Mouse (Mus musculus): ENCODE measurements around the gene Atp5e. TPM values are rescaled to one million over a fixed set of nuclear protein-coding genes. Genes with fewer than 3 reads are reported as not detected.

Atp5e gene
- polyA plus RNA-seq, 1 experiment from 2014 or later = 828 TPM

DNA sequence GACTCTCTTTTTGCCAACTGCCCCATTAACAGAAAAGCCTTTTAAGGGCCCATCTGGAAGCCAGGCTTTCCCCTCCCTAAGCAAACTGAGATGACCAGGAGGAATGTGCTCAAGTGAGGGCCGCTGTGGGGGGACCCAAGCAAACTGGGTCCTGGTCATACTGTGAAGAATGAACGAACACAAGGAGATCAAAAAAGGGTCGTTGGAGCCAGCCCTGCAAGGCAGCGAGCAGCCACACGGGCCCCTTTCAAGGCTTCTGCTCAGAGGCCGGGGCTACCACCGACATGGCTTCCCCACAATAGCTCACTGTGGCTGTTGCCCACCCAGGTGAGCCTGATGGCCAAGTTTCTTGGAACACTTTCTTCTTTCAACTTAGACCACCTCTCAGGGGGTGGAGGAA, 17.4 kb downstream of the Atp5e start:
- H3K9me3 ChIP-seq = no peaks in the 10 kb centered on the region
- peak overlapping the region; percentile 41; the same call in 1 of the 2 replicates for H3K27ac ChIP-seq
- WGBS = 60% methylated on average over 7 of the region's 7 CpGs
- no peak for ATAC-seq (ENCODE audit: insufficient number of reproducible peaks, insufficient read depth, low FRiP score, low TSS enrichment)
- no peak overlapping the region for H3K4me2 ChIP-seq (replicated peaks)
- peaks cover 14% of the 10 kb centered on the region; the same call in 1 of the 2 replicates for H3K4me1 ChIP-seq
- H3K4me3 ChIP-seq = no peak overlapping the region
- H3K36me3 ChIP-seq = no peaks in the 10 kb centered on the region
- peak overlapping the region; percentile 4; the same call in 1 of the 2 replicates for H3K9ac ChIP-seq
- H3K27me3 ChIP-seq = no peaks in the 10 kb centered on the region

DNA sequence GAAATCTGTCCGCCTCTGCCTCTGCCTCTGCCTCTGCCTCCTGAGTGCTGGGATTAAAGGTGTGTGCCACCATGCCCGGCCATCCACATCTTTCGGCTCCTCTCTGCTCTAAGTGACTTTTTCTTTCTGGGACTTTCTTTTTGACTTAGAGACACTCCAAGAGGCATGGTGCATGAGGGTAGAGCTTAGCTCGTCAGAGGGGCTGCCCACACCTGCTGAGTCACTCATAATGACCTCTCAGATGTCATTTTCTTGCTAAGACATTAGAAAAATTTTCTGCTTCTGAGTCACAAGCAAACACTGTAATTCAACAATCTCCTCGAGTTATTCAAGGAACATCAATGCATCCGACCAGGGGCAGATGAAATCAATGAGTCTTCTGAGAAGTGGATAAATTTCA, 18.9 kb downstream of the Atp5e start:
- Histone ChIP-seq H3K4me1 (peaks cover 14% of the 10 kb centered on the region; the same call in 1 of the 2 replicates), H3K4me2 (replicated peaks) (no peak overlapping the region), H3K27ac (no peak overlapping the region), H3K27me3 (no peaks in the 10 kb centered on the region), H3K9me3 (no peaks in the 10 kb centered on the region), H3K4me3 (no peak overlapping the region), H3K36me3 (no peaks in the 10 kb centered on the region), H3K9ac (no peak overlapping the region)
- 80% methylated on average over 6 of the region's 6 CpGs for WGBS
- ATAC-seq (ENCODE audit: insufficient number of reproducible peaks, insufficient read depth, low FRiP score, low TSS enrichment) = no peak

GRCm38 (mm10) chr2:174444359-174444758, 19.5 kb downstream of the Atp5e start:
- Histone ChIP-seq H3K27me3 (no peaks in the 10 kb centered on the region), H3K27ac (no peak overlapping the region), H3K9ac (no peak overlapping the region), H3K4me3 (no peak overlapping the region), H3K4me2 (replicated peaks) (no peak overlapping the region), H3K36me3 (no peaks in the 10 kb centered on the region), H3K9me3 (no peaks in the 10 kb centered on the region), H3K4me1 (peaks cover 18% of the 10 kb centered on the region; the same call in 1 of the 2 replicates)
- ATAC-seq (ENCODE audit: insufficient number of reproducible peaks, insufficient read depth, low FRiP score, low TSS enrichment) = no peak
- WGBS = 85% methylated on average over 7 of the region's 7 CpGs

GRCm38 (mm10) chr2:174443046-174443445, 20.9 kb downstream of the Atp5e start:
- Histone ChIP-seq H3K36me3 (no peaks in the 10 kb centered on the region), H3K27ac (peak overlapping the region; percentile 20; the same call in 1 of the 2 replicates), H3K4me1 (peaks cover 30% of the 10 kb centered on the region), H3K9me3 (no peaks in the 10 kb centered on the region), H3K9ac (no peak overlapping the region), H3K4me3 (no peak overlapping the region), H3K4me2 (replicated peaks) (no peak overlapping the region), H3K27me3 (no peaks in the 10 kb centered on the region)
- no peak for ATAC-seq (ENCODE audit: insufficient number of reproducible peaks, insufficient read depth, low FRiP score, low TSS enrichment)
- WGBS = 54% methylated on average over 2 of the region's 2 CpGs

DNA sequence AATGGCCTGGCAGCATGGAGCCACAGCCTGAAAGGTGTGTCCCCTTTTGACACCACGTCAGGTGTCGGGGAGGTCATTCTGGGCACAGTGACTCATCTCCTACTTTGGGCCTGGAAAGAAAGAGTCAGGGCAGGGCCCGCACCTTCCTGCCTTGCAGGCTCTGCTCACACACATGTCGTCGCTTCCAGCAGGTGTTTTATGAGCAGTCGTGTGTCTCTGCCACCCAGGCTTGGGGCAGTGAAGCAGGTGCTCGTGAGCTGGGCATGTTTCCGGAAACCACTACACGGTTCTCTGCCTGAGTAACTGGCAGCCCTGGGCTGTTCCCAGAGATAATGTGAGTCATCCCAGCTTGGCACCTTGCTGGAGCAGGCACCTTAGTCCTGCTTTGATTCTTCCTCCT, 21.4 kb downstream of the Atp5e start:
- Histone ChIP-seq H3K4me3 (no peak overlapping the region), H3K27ac (0 out of 2 replicates have a peak overlapping the region, but pooled peaks have one; percentile 11), H3K9ac (no peak overlapping the region), H3K27me3 (no peaks in the 10 kb centered on the region), H3K4me2 (replicated peaks) (no peak overlapping the region), H3K36me3 (no peaks in the 10 kb centered on the region), H3K9me3 (no peaks in the 10 kb centered on the region), H3K4me1 (peaks cover 35% of the 10 kb centered on the region)
- 78% methylated on average over 9 of the region's 9 CpGs for WGBS
- no peak for ATAC-seq (ENCODE audit: insufficient number of reproducible peaks, insufficient read depth, low FRiP score, low TSS enrichment)

DNA sequence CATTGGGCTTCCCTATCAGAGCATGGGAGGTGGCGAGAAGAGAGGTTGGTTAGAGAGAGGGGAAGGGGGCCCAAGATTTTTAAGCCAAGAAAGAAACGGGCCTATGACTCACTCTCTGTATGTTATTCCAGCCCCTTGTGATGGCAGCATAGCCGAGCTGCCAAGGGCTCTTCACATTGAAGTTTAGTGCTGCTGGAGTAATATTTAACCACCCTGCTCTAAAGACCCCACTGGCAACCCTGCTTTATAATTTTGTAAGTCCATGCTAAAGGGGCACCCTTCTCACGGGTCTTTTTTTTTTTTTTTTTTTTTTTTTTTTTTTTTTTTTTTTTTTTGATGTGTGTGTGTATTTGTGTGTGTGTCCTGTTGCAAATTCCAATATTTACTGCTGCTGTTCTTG, 22.0 kb downstream of the Atp5e start:
- Histone ChIP-seq H3K4me3 (no peak overlapping the region), H3K36me3 (no peaks in the 10 kb centered on the region), H3K27ac (no peak overlapping the region), H3K27me3 (no peaks in the 10 kb centered on the region), H3K4me2 (replicated peaks) (no peak overlapping the region), H3K9ac (no peak overlapping the region), H3K9me3 (no peaks in the 10 kb centered on the region), H3K4me1 (peaks cover 36% of the 10 kb centered on the region)
- 84% methylated on average over 4 of the region's 4 CpGs for WGBS
- no peak for ATAC-seq (ENCODE audit: insufficient number of reproducible peaks, insufficient read depth, low FRiP score, low TSS enrichment)

DNA sequence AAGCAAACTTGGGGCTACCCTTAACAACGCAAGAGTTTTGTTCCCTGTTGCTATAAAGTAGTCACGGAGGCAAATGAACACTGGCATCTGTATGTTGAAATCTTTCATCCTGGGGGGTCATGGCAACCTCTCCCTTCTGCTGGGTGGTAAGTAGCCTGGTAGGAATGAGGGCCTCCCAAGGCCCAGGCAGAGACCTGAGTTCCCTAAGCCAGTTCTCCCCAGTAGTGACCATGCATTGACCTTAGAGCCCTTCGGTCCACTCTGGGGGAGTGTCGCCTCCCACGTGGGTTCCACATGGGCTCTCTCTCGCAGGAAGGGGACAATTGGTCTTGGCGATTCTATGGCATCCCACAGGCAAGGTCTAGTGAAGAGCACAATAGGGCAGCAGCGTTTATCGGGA, 23.9 kb downstream of the Atp5e start:
- H3K27ac ChIP-seq = no peak overlapping the region
- 82% methylated on average over 9 of the region's 9 CpGs for WGBS
- no peak overlapping the region for H3K4me3 ChIP-seq
- ATAC-seq (ENCODE audit: insufficient number of reproducible peaks, insufficient read depth, low FRiP score, low TSS enrichment) = no peak
- no peak overlapping the region for H3K4me2 ChIP-seq (replicated peaks)
- peaks cover 28% of the 10 kb centered on the region for H3K4me1 ChIP-seq
- no peaks in the 10 kb centered on the region for H3K27me3 ChIP-seq
- 0 out of 2 replicates have a peak, but pooled peaks cover 11% of the 10 kb centered on the region for H3K36me3 ChIP-seq
- H3K9ac ChIP-seq = no peak overlapping the region
- H3K9me3 ChIP-seq = no peaks in the 10 kb centered on the region

DNA sequence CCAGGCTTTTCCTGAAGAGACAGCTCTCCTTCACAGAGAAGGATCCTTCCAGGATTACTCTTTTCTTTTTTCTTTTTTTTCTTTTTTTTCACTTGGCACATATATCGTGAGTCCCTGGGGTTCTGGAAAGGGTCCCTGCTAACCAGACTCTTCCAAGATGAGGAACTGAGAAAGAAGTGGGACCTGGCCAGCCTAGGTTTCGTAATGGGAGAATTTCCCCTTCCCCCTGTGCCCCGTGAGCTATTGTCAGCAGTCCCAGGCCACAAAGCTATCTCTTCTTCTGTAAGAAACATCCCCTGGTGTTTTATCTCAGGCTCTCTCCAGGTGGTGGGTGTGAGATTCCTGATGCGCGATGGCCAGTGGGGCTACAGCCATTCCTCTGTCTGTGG, 24.5 kb downstream of the Atp5e start:
- H3K4me2 ChIP-seq (replicated peaks) = peak overlapping the region; percentile 73
- 50% methylated on average over 5 of the region's 5 CpGs for WGBS
- no peak overlapping the region for H3K9ac ChIP-seq
- H3K27me3 ChIP-seq = no peaks in the 10 kb centered on the region
- H3K27ac ChIP-seq = no peak overlapping the region
- no peaks in the 10 kb centered on the region for H3K9me3 ChIP-seq
- H3K4me1 ChIP-seq = peaks cover 28% of the 10 kb centered on the region
- H3K4me3 ChIP-seq = peak overlapping the region; percentile 50
- 0 out of 2 replicates have a peak, but pooled peaks cover 11% of the 10 kb centered on the region for H3K36me3 ChIP-seq
- no peak for ATAC-seq (ENCODE audit: insufficient number of reproducible peaks, insufficient read depth, low FRiP score, low TSS enrichment)

DNA sequence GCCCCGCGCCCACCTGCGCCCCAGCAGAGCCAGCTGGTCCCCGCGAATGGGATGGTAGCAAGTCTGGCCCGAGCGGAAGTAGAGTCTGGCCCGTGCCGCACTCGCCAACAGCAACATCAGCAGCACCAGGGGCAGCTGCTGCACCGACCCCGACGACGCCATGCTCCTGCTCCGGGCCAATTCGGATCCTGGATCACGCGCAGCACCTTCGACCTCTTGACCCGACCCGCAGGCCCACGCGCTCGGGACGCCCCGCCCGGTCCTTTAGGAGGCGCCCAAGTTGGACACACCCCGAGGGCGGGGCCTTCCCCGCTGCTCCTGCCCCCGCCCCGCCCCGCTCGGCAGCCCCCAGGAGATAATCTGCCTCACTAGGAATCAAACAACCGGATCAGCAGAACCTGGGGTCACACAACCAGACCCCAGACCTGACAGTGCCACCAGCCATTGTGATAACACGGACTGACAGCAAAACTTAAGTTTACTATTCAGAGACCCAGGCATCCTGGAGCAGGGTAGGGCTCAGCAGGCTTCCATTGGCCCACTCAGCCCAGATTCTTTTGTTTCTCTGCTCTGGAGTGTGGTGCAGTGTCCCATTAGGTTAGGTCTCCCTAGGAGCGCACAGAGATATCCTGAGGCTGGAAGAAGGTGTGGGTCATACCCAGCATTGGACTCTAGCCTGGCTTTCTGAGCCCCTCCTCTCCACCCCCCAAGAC, 25.0 kb downstream of the Atp5e start, which contains the start of gene Ctsz:
Ctsz (minus strand) TSS at position 303 of the 713 bp plus-strand sequence.
- H3K9me3 ChIP-seq = no peaks in the 10 kb centered on the region
- ATAC-seq (ENCODE audit: insufficient number of reproducible peaks, insufficient read depth, low FRiP score, low TSS enrichment) = peak; percentile 49
- H3K27ac ChIP-seq = no peak within 1 kb of the TSS
- H3K9ac ChIP-seq = peak within 1 kb of the TSS; percentile 54
- peak within 1 kb of the TSS; percentile 50 for H3K4me3 ChIP-seq
- WGBS = under 1% methylated on average over 38 of the region's 38 CpGs
- H3K27me3 ChIP-seq = no peaks in the 10 kb centered on the region
- peaks cover 28% of the 10 kb centered on the region for H3K4me1 ChIP-seq
- H3K4me2 ChIP-seq (replicated peaks) = peak within 1 kb of the TSS; percentile 73
- H3K36me3 ChIP-seq = peaks cover 12% of the 10 kb centered on the region; the same call in 1 of the 2 replicates

DNA sequence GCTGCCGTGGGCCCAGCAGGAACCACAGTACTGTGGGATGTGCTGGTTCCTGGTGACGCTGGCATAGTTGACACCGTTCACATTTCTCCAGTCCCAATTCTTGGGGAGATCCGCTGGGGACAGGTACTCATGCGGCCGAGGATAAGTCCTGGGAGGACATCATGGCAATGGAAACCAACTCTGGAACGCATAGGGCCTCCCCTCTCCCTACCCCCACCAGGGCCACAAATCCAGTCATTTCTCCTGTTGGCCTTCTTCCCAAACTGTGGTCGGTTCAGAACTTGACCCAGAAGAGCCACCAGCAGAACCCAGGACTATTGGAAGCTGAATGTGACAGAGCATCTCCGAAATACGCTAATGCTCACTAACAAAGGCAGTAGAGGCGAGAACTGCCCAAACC, 25.7 kb downstream of the Atp5e start:
- Histone ChIP-seq H3K36me3 (peaks cover 19% of the 10 kb centered on the region; the same call in 1 of the 2 replicates), H3K9ac (peak overlapping the region; percentile 54), H3K4me2 (replicated peaks) (peak overlapping the region; percentile 73), H3K4me1 (peaks cover 27% of the 10 kb centered on the region), H3K27ac (no peak overlapping the region), H3K27me3 (no peaks in the 10 kb centered on the region), H3K9me3 (no peaks in the 10 kb centered on the region), H3K4me3 (peak overlapping the region; percentile 50)
- 67% methylated on average over 11 of the region's 11 CpGs for WGBS
- no peak for ATAC-seq (ENCODE audit: insufficient number of reproducible peaks, insufficient read depth, low FRiP score, low TSS enrichment)

GRCm38 (mm10) chr2:174437697-174437982, 26.3 kb downstream of the Atp5e start:
- ATAC-seq (ENCODE audit: insufficient number of reproducible peaks, insufficient read depth, low FRiP score, low TSS enrichment) = no peak
- Histone ChIP-seq H3K4me3 (peak overlapping the region; percentile 50; the same call in 1 of the 2 replicates), H3K27ac (no peak overlapping the region), H3K27me3 (no peaks in the 10 kb centered on the region), H3K4me2 (replicated peaks) (peak overlapping the region; percentile 73), H3K9me3 (no peaks in the 10 kb centered on the region), H3K36me3 (peaks cover 22% of the 10 kb centered on the region), H3K4me1 (peaks cover 24% of the 10 kb centered on the region), H3K9ac (0 out of 2 replicates have a peak overlapping the region, but pooled peaks have one; percentile 54)
- 92% methylated on average over 4 of the region's 4 CpGs for WGBS

DNA sequence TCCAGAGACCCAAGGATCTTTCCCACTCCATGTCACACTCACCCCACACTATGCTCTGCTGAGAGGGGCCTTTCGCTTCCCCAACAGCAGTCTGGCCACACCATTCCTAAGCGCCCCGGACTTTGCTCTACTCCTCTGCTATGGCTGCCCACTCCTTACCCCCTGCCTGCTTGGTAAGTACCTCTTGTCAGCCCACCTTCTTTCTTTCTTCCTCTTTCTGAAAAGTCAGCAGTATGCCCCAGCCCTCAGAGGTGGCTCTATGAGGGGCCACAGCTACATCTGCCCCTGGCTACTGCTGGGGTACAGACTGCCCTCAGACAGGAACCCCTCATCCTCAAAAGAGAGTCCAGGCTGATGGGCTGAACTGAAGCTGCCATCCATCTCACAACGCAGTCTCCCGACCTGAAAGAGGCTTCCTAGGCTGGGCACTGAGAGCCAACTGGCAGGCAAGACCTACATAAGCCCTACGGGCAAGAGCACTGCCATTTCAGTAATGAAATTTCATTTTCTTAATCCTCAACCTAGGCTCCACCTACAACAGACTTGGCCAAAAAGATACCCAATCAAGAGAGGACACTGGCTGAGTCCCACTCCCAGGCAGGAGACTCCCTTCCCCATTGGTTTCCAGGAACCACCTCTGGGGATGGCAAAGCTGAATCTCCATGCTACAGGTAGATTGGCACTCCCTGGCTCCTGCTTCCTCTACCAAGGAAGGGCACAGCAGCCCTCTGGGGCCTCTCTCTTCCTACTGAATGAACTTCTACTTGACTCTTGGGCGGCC, 26.8 kb downstream of the Atp5e start:
- Histone ChIP-seq H3K4me2 (replicated peaks) (no peak overlapping the region), H3K9me3 (no peaks in the 10 kb centered on the region), H3K4me3 (no peak overlapping the region), H3K9ac (no peak overlapping the region), H3K36me3 (peaks cover 27% of the 10 kb centered on the region), H3K27me3 (no peaks in the 10 kb centered on the region), H3K4me1 (peaks cover 24% of the 10 kb centered on the region), H3K27ac (no peak overlapping the region)
- 95% methylated on average over 7 of the region's 7 CpGs for WGBS
- ATAC-seq (ENCODE audit: insufficient number of reproducible peaks, insufficient read depth, low FRiP score, low TSS enrichment) = no peak
